Mouse (Mus musculus): Measurements from ENCODE around the gene Adam11.

DNA sequence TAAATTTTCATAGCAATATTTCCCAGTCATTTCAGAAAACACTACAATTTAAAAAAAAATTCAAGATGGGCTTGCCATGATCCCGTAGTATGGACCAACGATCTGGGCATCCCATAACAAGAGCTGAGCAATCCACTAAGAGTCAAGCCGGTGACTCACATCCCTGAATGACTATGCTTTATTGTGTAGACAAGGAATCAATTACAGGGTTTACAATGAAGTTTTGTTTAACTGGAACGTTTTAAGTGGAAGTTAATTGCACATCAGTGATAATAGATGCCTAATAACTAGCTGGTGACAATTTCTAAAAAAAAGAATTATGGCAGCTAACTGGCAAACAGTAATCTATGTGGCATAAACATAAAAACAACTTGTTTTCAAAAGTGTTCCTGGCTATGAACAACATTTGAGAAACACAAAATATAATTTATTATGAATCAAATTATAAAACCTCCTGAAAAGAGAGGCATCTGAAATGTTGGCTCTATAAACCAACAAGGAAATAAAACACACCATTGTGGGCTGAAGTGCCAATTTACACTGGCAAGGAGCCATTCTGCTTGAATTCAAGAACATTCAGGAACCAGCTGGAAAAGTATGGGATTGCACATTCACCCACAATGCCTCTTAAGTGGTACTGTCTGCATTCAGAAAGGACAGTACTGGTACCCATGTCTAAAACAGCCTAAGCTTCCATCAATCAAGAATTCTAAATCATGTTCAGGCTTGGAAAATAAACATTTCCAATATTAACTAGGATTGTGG, 49.7 kb downstream of the Adam11 start:
- TF ChIP-seq CTCF (IDR thresholded peaks at IDR 0.05; ENCODE audit: low read depth, low read length), result no peak
- no peak for TF ChIP-seq POLR2A (IDR thresholded peaks at IDR 0.05; ENCODE audit: borderline replicate concordance, low read depth, low read length)
